Comparison of ENCODE assay signal across 18 mouse cellular contexts in the genomic region with DNA sequence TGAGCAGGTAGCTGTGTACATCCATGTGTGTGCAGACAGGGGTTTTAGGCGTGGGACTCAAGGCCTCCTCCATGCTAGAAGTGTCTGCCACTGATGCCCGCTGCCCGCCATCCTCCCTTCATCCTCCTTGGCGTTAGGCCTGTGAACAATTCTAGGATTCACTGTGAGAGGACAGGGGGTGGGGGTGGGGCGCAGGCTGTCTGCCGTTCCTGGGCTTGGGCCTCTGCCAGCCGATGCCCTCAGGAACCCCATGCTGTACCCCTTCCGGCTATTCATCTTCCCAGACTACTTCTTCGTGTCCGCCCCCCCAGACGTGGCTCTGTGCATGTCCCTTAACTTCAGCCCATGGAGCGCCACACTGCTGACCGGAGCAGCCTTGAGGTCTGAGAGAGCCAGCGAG. TPM values are rescaled to one million over a fixed set of nuclear protein-coding genes. Genes with fewer than 3 reads are reported as not detected.
DNase-seq lines count a peak whose midpoint lies in the region; ATAC-seq and TF ChIP-seq lines count a peak whose summit lies in the region.
"Had no signal": no experiment of that assay in that cellular context is flagged by ENCODE, and none has a peak within 500 bp of the region (broad histone marks: within the 10 kb centered on the region; RNA-seq: fewer than 3 reads in every experiment).

No protein-coding gene starts in this region.

- H3K27me3 ChIP-seq in intestine, embryonic 14.5 days (replicated peaks; ENCODE audit: control insufficient read depth, insufficient read depth, low read length), result no peaks in the 10 kb centered on the region
- no peaks in the 10 kb centered on the region for H3K27me3 ChIP-seq in intestine, postnatal 0 days (replicated peaks; ENCODE audit: control insufficient read depth, insufficient read depth, low read length)
- no peaks in the 10 kb centered on the region for H3K27me3 ChIP-seq in G1E (ENCODE audit: insufficient read depth, low read length)
- H3K27me3 ChIP-seq in forebrain, embryonic 15.5 days, result no peaks in the 10 kb centered on the region
- peaks cover 19% of the 10 kb centered on the region for H3K27me3 ChIP-seq in limb, embryonic 13.5 days
- H3K27me3 ChIP-seq: liver, embryonic 15.5 days had no signal

- H3K9ac ChIP-seq in intestine, embryonic 14.5 days (ENCODE audit: low read length), result no peak overlapping the region
- no peak overlapping the region for H3K9ac ChIP-seq in intestine, postnatal 0 days (ENCODE audit: low read depth, low read length)
- H3K9ac ChIP-seq in forebrain, embryonic 15.5 days (replicated peaks), result no peak overlapping the region
- 0 out of 2 replicates have a peak overlapping the region, but pooled peaks have one; percentile 4 for H3K9ac ChIP-seq in limb, embryonic 13.5 days
- H3K9ac ChIP-seq: limb, embryonic 12.5 days; liver, embryonic 15.5 days had no signal

- no peak overlapping the region for H3K4me2 ChIP-seq in intestine, embryonic 14.5 days (ENCODE audit: low read length)
- no peak overlapping the region for H3K4me2 ChIP-seq in intestine, postnatal 0 days (replicated peaks; ENCODE audit: low read depth)
- no peak overlapping the region for H3K4me2 ChIP-seq in forebrain, embryonic 15.5 days (replicated peaks)
- no peak overlapping the region for H3K4me2 ChIP-seq in limb, embryonic 13.5 days (replicated peaks)
- H3K4me2 ChIP-seq: limb, embryonic 12.5 days; liver, embryonic 15.5 days had no signal

- ATAC-seq in intestine, embryonic 14.5 days (replicated peaks; ENCODE audit: low FRiP score, low TSS enrichment, low read depth), result 0 out of 2 replicates have a peak, but pooled peaks have one; percentile 11
- ATAC-seq in intestine, postnatal 0 days, result no peak
- ATAC-seq in G1E (ENCODE audit: extremely low read depth, insufficient number of reproducible peaks, low FRiP score, poor library complexity, severe bottlenecking), result no peak
- no peak; the same call in 1 of the 2 replicates for ATAC-seq in forebrain, embryonic 15.5 days (replicated peaks)
- ATAC-seq in limb, embryonic 13.5 days (ENCODE audit: low FRiP score, low read depth), result no peak

- WGBS in intestine, embryonic 14.5 days, result 60% methylated on average over 14 of the region's 14 CpGs
- WGBS in intestine, postnatal 0 days, result 67% methylated on average over 14 of the region's 14 CpGs
- 47% methylated on average over 14 of the region's 14 CpGs for WGBS in forebrain, embryonic 15.5 days
- 60% methylated on average over 14 of the region's 14 CpGs for WGBS in limb, embryonic 13.5 days

- no peaks in the 10 kb centered on the region for H3K36me3 ChIP-seq in intestine, embryonic 14.5 days (ENCODE audit: control insufficient read depth, insufficient read depth, low read length)
- no peaks in the 10 kb centered on the region for H3K36me3 ChIP-seq in intestine, postnatal 0 days (ENCODE audit: control insufficient read depth, insufficient read depth)
- H3K36me3 ChIP-seq in G1E (replicated peaks), result no peaks in the 10 kb centered on the region
- no peaks in the 10 kb centered on the region for H3K36me3 ChIP-seq in forebrain, embryonic 15.5 days
- H3K36me3 ChIP-seq in limb, embryonic 13.5 days, result no peaks in the 10 kb centered on the region
- H3K36me3 ChIP-seq: limb, embryonic 12.5 days; liver, embryonic 15.5 days had no signal

- no peaks in the 10 kb centered on the region for H3K4me1 ChIP-seq in intestine, embryonic 14.5 days (replicated peaks; ENCODE audit: control insufficient read depth, insufficient read depth, low read length)
- no peaks in the 10 kb centered on the region for H3K4me1 ChIP-seq in intestine, postnatal 0 days (replicated peaks; ENCODE audit: control insufficient read depth, insufficient read depth, low read length)
- H3K4me1 ChIP-seq in G1E (ENCODE audit: insufficient read depth, low read depth, low read length), result no peaks in the 10 kb centered on the region
- peaks cover 36% of the 10 kb centered on the region for H3K4me1 ChIP-seq in forebrain, embryonic 15.5 days
- no peaks in the 10 kb centered on the region for H3K4me1 ChIP-seq in limb, embryonic 13.5 days
- H3K4me1 ChIP-seq: liver, embryonic 15.5 days had no signal

- H3K27ac ChIP-seq in intestine, embryonic 14.5 days (ENCODE audit: low read depth), result no peak overlapping the region
- no peak overlapping the region for H3K27ac ChIP-seq in intestine, postnatal 0 days (ENCODE audit: low read depth, low read length)
- H3K27ac ChIP-seq in forebrain, embryonic 15.5 days (replicated peaks), result peak overlapping the region; percentile 42
- no peak overlapping the region for H3K27ac ChIP-seq in limb, embryonic 13.5 days
- H3K27ac ChIP-seq: limb, embryonic 12.5 days; liver, embryonic 15.5 days had no signal

- TF ChIP-seq CTCF in intestine, postnatal 0 days (IDR thresholded peaks at IDR 0.05; ENCODE audit: low read depth), result no peak
- no peak for TF ChIP-seq CTCF in G1E (IDR thresholded peaks at IDR 0.05; ENCODE audit: low read depth, low read length)

- no peak for DNase-seq in intestine, embryonic 14.5 days (ENCODE audit: low spot score)
- DNase-seq in G1E (ENCODE audit: low spot score), result no peak
- DNase-seq in frontal cortex, adult 2 months (ENCODE audit: extremely low spot score in 1 of 2, low spot score in 1 of 2), result no peak
- no peak for DNase-seq in heart, adult 8-10 months (ENCODE audit: low spot score)
- DNase-seq: adrenal gland, postnatal 10 days; cerebellum, adult 9-10 months; embryo, embryonic 11 days; kidney, adult 9 months; lung, postnatal 36 days; right cerebral cortex, postnatal 25 days had no signal

- H3K4me3 ChIP-seq in intestine, embryonic 14.5 days (ENCODE audit: low read depth, low read length), result no peak overlapping the region
- no peak overlapping the region for H3K4me3 ChIP-seq in intestine, postnatal 0 days (ENCODE audit: low read depth, low read length)
- peak overlapping the region; percentile 8 for H3K4me3 ChIP-seq in G1E (ENCODE audit: low read depth, low read length)
- no peak overlapping the region for H3K4me3 ChIP-seq in forebrain, embryonic 15.5 days
- H3K4me3 ChIP-seq in limb, embryonic 13.5 days, result no peak overlapping the region
- H3K4me3 ChIP-seq: erythroblast, embryonic 14.5 days; limb, embryonic 12.5 days; liver, embryonic 15.5 days had no signal

- peaks cover 7% of the 10 kb centered on the region; the same call in 1 of the 2 replicates for H3K9me3 ChIP-seq in intestine, embryonic 14.5 days (ENCODE audit: control insufficient read depth, low read length)
- H3K9me3 ChIP-seq in intestine, postnatal 0 days (ENCODE audit: control insufficient read depth), result no peaks in the 10 kb centered on the region
- peaks cover 97% of the 10 kb centered on the region for H3K9me3 ChIP-seq in G1E (replicated peaks)
- H3K9me3 ChIP-seq in forebrain, embryonic 15.5 days, result no peaks in the 10 kb centered on the region
- 0 out of 2 replicates have a peak, but pooled peaks cover 6% of the 10 kb centered on the region for H3K9me3 ChIP-seq in limb, embryonic 13.5 days
- H3K9me3 ChIP-seq: limb, embryonic 12.5 days; liver, embryonic 15.5 days had no signal

RNA-seq across cellular contexts. Expression of a gene that starts 50.3 kb away (rescaled TPM):
- 2.4 and 2.7 TPM in 2 replicates for polyA plus RNA-seq in intestine, embryonic 14.5 days (2014; fragmentation: Nextera tagmentation; extraction: Ambion mirVana)
- 0.55 and 0.63 TPM in 2 replicates for polyA plus RNA-seq in intestine, postnatal 0 days (2015; fragmentation: Nextera tagmentation; extraction: Ambion mirVana)
- total RNA-seq in G1E (2014; fragmentation: Nextera tagmentation) (not detected in 2 replicates), G1E (2017) (0.06 and 0.11 TPM in 2 replicates)
- 0.01 TPM in 1 of 2 replicates, not detected in the other for polyA plus RNA-seq in G1E (2012)
- polyA plus RNA-seq in forebrain, embryonic 15.5 days (2015; fragmentation: Nextera tagmentation; extraction: Ambion mirVana), result 33.1 and 33.3 TPM in 2 replicates
- polyA plus RNA-seq in limb, embryonic 13.5 days (2015; fragmentation: Nextera tagmentation; extraction: Ambion mirVana), result 0.25 and 0.40 TPM in 2 replicates
- polyA plus RNA-seq in frontal cortex, adult 2 months (2012; rRNA removed), result 82.2 and 82.5 TPM in 2 replicates
- under 1 TPM; 0.08 to 0.22 (median 0.17) TPM for total RNA-seq in heart, adult 8-10 months (2022)
- total RNA-seq: granulocyte monocyte progenitor cell, adult 5-6 weeks had no signal
- polyA plus RNA-seq: C2C12; erythroblast, embryonic 14.5 days had no signal
